Mouse (Mus musculus): ENCODE results near the gene Pp2d1. TPM values are rescaled to one million over a fixed set of nuclear protein-coding genes. Genes with fewer than 3 reads are reported as not detected.
"Not testable (repeated sequence)": the region's sequence is repeated elsewhere in the genome, so short reads cannot be mapped to it uniquely, and the experiment has no call there.

Gene Pp2d1
- polyA plus RNA-seq (2016; fragmentation: Nextera tagmentation; extraction: Ambion mirVana): 0.14 and 0.21 TPM in 2 replicates

GRCm38 (mm10) chr17:53539351-53539750 is at the start of gene Pp2d1:
Gene Pp2d1, minus strand, starts transcription at chr17:53539451.
- H3K9ac ChIP-seq; H3K4me3 ChIP-seq; H3K9me3 ChIP-seq (replicated peaks); H3K27me3 ChIP-seq (replicated peaks); ATAC-seq; H3K4me1 ChIP-seq; H3K27ac ChIP-seq; H3K36me3 ChIP-seq; H3K4me2 ChIP-seq: not testable (repeated sequence)
- 65% methylated on average over 2 of the region's 2 CpGs for WGBS (ENCODE audit: insufficient replicate concordance)

DNA sequence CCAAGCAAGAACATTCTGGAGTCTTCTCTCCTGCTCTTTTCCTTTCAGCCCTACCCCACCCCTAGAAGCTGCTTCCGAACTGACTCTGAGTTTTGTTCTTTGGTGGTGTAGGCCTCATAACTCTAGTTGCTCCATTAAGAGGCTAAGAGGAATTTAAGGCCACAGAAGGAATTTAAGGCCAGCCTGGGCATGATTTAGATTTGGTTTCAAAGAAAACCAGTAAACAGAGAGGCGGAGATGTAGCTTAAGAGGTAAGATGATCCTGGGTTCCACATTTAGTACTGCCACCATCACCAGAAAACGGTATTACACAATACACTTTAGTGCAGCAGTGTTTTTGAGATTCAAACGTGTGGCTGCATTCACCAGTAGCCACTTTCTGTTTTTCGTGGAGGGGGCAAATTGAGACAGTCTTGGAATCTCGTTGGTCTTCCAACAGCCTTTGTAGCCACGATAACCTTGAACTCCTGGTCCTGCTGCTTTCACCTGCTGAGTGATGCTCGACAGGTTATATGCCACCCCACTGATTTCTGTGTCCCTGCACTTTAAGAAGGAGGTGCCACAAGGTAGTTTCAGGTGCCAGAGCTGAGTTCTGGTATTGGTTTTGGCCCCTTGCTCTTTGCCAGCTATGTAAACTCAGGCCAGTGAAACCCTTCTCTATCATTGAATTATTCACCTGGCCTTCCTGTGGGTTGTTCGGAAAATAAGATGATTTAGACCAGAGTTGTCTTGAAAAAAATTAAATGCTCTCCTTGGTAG is 49.0 kb upstream of the Pp2d1 start:
- Histone ChIP-seq H3K9me3 (replicated peaks) (no peaks in the 10 kb centered on the region), H3K4me3 (no peak overlapping the region), H3K4me2 (peak overlapping the region; percentile 40), H3K36me3 (0 out of 2 replicates have a peak, but pooled peaks cover 6% of the 10 kb centered on the region), H3K27me3 (replicated peaks) (no peaks in the 10 kb centered on the region), H3K4me1 (peaks cover 33% of the 10 kb centered on the region), H3K27ac (peak overlapping the region; percentile 72), H3K9ac (0 out of 2 replicates have a peak overlapping the region, but pooled peaks have one; percentile 37)
- 72% methylated on average over 9 of the region's 9 CpGs for WGBS (ENCODE audit: insufficient replicate concordance)
- no peak for ATAC-seq

GRCm38 (mm10) chr17:53587074-53587851 is 48.0 kb upstream of the Pp2d1 start:
- peak; percentile 91 for ATAC-seq
- peak overlapping the region; percentile 72 for H3K27ac ChIP-seq
- H3K27me3 ChIP-seq (replicated peaks): no peaks in the 10 kb centered on the region
- H3K36me3 ChIP-seq: 0 out of 2 replicates have a peak, but pooled peaks cover 9% of the 10 kb centered on the region
- WGBS (ENCODE audit: insufficient replicate concordance): 37% methylated on average over 14 of the region's 14 CpGs
- H3K4me2 ChIP-seq: peak overlapping the region; percentile 40
- H3K4me1 ChIP-seq: peaks cover 40% of the 10 kb centered on the region
- no peaks in the 10 kb centered on the region for H3K9me3 ChIP-seq (replicated peaks)
- peak overlapping the region; percentile 37; the same call in 1 of the 2 replicates for H3K9ac ChIP-seq
- no peak overlapping the region for H3K4me3 ChIP-seq

DNA sequence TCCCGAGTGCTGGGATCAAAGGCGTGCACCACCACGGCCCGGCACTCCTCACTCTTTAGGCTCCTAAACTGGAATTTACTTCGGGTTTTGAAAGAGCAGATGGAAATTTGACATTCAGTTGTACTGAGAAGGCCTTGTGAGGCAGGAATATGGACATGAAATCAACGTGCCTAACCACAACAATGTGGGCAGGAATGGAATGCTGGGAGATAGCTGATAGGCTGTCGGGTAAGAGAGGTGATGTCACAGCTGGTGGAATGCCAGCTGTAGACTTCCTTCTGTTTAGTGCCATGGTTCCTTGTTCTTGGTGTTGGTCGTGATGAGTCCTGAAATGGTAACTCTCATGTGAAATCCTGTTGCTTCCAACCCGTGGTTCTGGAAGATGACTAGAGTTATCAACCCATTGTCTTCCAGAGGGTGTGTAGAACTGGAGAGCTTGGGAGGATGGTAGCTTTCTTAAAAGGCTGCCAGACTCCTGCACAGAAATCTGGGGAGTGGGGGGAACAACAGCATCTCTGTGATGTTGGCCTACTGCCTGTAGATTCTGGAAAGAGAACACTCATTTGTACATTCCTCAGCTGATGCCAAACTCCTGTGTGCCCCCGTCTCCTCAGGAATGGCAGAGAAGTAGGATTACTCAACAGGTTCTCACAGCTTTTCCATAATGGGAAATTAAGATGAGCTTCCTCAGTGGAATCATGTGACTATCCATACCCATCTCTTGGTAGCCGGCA is 44.8 kb upstream of the Pp2d1 start:
- Histone ChIP-seq H3K4me1 (peaks cover 61% of the 10 kb centered on the region), H3K9me3 (replicated peaks) (no peaks in the 10 kb centered on the region), H3K36me3 (peaks cover 12% of the 10 kb centered on the region; the same call in 1 of the 2 replicates), H3K27ac (no peak overlapping the region), H3K9ac (no peak overlapping the region), H3K4me3 (no peak overlapping the region), H3K4me2 (no peak overlapping the region), H3K27me3 (replicated peaks) (no peaks in the 10 kb centered on the region)
- no peak for ATAC-seq
- 78% methylated on average over 11 of the region's 11 CpGs for WGBS (ENCODE audit: insufficient replicate concordance)

GRCm38 (mm10) chr17:53582805-53583204 is 43.6 kb upstream of the Pp2d1 start:
- no peak for ATAC-seq
- Histone ChIP-seq H3K9me3 (replicated peaks) (no peaks in the 10 kb centered on the region), H3K27ac (no peak overlapping the region), H3K27me3 (replicated peaks) (no peaks in the 10 kb centered on the region), H3K4me1 (peaks cover 65% of the 10 kb centered on the region), H3K4me2 (no peak overlapping the region), H3K4me3 (no peak overlapping the region), H3K36me3 (peaks cover 12% of the 10 kb centered on the region; the same call in 1 of the 2 replicates), H3K9ac (no peak overlapping the region)
- 84% methylated on average over 7 of the region's 7 CpGs for WGBS (ENCODE audit: insufficient replicate concordance)

GRCm38 (mm10) chr17:53582026-53582585 is 42.9 kb upstream of the Pp2d1 start:
- Histone ChIP-seq H3K4me2 (peak overlapping the region; percentile 41), H3K27me3 (replicated peaks) (no peaks in the 10 kb centered on the region), H3K4me3 (no peak overlapping the region), H3K9ac (no peak overlapping the region), H3K9me3 (replicated peaks) (no peaks in the 10 kb centered on the region), H3K27ac (no peak overlapping the region), H3K36me3 (peaks cover 12% of the 10 kb centered on the region; the same call in 1 of the 2 replicates), H3K4me1 (peaks cover 65% of the 10 kb centered on the region)
- no peak for ATAC-seq
- WGBS (ENCODE audit: insufficient replicate concordance): 51% methylated on average over 4 of the region's 4 CpGs

- Histone ChIP-seq H3K36me3 (peaks cover 12% of the 10 kb centered on the region), H3K4me2 (no peak overlapping the region), H3K9me3 (replicated peaks) (no peaks in the 10 kb centered on the region), H3K27me3 (replicated peaks) (no peaks in the 10 kb centered on the region), H3K27ac (no peak overlapping the region), H3K4me3 (no peak overlapping the region), H3K4me1 (peaks cover 56% of the 10 kb centered on the region), H3K9ac (no peak overlapping the region)
- ATAC-seq: no peak
- WGBS (ENCODE audit: insufficient replicate concordance): 64% methylated on average over 3 of the region's 3 CpGs
Measured at GRCm38 (mm10) chr17:53580237-53580636, 41.0 kb upstream of the Pp2d1 start.

DNA sequence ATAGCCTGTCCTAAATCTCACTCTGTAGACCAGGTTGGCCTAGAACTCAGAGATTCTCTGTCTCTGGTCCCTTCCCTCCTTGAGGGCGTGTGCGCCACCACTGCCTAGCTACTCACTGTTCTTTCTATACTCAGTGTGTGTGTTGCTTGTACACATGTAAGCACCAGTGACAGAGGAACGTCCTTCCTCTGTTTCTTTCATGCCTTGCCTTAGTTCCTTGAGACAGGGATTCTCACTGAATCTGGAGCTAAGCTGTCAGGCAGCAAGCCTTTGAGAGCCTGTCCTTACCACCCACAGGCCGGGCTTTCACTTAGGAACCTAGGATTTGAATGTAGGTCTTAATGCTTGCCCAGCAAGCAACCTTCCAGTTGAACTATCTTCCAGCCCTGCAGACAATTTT is 40.4 kb upstream of the Pp2d1 start:
- Histone ChIP-seq H3K9ac (no peak overlapping the region), H3K4me1 (peaks cover 57% of the 10 kb centered on the region), H3K4me3 (no peak overlapping the region), H3K36me3 (peaks cover 12% of the 10 kb centered on the region), H3K27ac (0 out of 2 replicates have a peak overlapping the region, but pooled peaks have one; percentile 16), H3K9me3 (replicated peaks) (no peaks in the 10 kb centered on the region), H3K4me2 (no peak overlapping the region), H3K27me3 (replicated peaks) (no peaks in the 10 kb centered on the region)
- ATAC-seq: no peak
- 61% methylated on average over 4 of the region's 4 CpGs for WGBS (ENCODE audit: insufficient replicate concordance)

GRCm38 (mm10) chr17:53578776-53579175 is 39.5 kb upstream of the Pp2d1 start:
- no peaks in the 10 kb centered on the region for H3K9me3 ChIP-seq (replicated peaks)
- H3K27me3 ChIP-seq (replicated peaks): no peaks in the 10 kb centered on the region
- no peak overlapping the region for H3K4me3 ChIP-seq
- H3K4me2 ChIP-seq: peak overlapping the region; percentile 41
- H3K27ac ChIP-seq: peak overlapping the region; percentile 40; the same call in 1 of the 2 replicates
- WGBS (ENCODE audit: insufficient replicate concordance): 34% methylated on average over 9 of the region's 9 CpGs
- no peak overlapping the region for H3K9ac ChIP-seq
- H3K4me1 ChIP-seq: peaks cover 60% of the 10 kb centered on the region
- ATAC-seq: peak; percentile 36
- H3K36me3 ChIP-seq: peaks cover 8% of the 10 kb centered on the region

DNA sequence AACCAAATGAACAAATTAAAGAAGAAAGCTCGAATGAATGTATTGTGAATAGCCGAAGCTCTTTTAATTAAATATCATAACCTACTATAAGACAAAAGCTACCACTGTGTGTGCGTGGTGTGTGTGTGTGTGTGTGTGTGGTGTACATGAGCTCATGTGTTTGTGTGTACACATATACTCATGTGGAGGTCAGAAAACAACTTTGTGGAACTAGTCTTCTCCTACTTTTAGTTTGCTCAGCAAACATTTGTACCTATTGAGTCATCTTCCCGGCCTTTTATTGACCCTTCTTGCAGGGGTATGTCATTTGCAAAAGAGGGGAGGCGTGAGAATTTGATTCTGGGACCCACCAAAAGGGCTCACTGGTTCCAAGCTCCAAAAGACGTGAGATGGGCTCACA is 39.0 kb upstream of the Pp2d1 start:
- Histone ChIP-seq H3K4me1 (peaks cover 61% of the 10 kb centered on the region), H3K27me3 (replicated peaks) (no peaks in the 10 kb centered on the region), H3K9ac (no peak overlapping the region), H3K9me3 (replicated peaks) (no peaks in the 10 kb centered on the region), H3K4me2 (peak overlapping the region; percentile 41), H3K36me3 (peaks cover 6% of the 10 kb centered on the region), H3K4me3 (no peak overlapping the region), H3K27ac (peak overlapping the region; percentile 40; the same call in 1 of the 2 replicates)
- 68% methylated on average over 6 of the region's 6 CpGs for WGBS (ENCODE audit: insufficient replicate concordance)
- ATAC-seq: peak; percentile 9; the same call in 1 of the 2 replicates

DNA sequence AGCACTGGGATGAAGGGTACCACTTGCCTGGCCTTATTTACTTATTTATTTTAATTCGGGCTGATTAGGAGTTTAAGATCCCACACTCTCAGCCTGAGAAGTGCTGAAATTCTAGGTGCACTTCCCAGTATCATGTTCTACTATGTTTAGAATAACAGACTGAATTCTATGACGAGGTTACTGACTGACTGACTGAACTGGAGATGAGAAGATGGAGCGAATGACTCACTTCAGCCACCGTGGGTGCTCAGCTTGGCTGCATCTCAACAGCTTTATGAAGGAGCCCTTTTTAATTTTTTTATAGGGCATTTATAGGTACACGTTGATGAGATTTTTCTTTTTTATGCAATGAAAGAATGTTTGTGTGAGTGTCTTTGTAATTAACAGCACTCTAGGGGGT is 38.5 kb upstream of the Pp2d1 start:
- Histone ChIP-seq H3K36me3 (peaks cover 6% of the 10 kb centered on the region), H3K4me2 (no peak overlapping the region), H3K4me3 (no peak overlapping the region), H3K27ac (no peak overlapping the region), H3K27me3 (replicated peaks) (no peaks in the 10 kb centered on the region), H3K9ac (no peak overlapping the region), H3K4me1 (peaks cover 62% of the 10 kb centered on the region), H3K9me3 (replicated peaks) (no peaks in the 10 kb centered on the region)
- WGBS (ENCODE audit: insufficient replicate concordance): 63% methylated on average over 5 of the region's 5 CpGs
- ATAC-seq: no peak
